Mouse (Mus musculus) stomach, embryonic 14.5 days (tissue): ENCODE data around the gene Arhgap29. TPM values are rescaled to one million over a fixed set of nuclear protein-coding genes. Genes with fewer than 3 reads are reported as not detected.

ENCODE experiments used
- ATAC-seq: fragments of 200-750 bp; cut with Nextera tagmentation; 2 replicates; pipeline ENCODE4 v1.8.0; 2017; ENCODE audit warnings: low read depth, moderate TSS enrichment; ENCODE audit not compliant: insufficient number of reproducible peaks, insufficient read depth, low FRiP score
- H3K27ac ChIP-seq: fragments of 300-500 bp; sonication (generic); 2 replicates; pipeline ENCODE4 v1.5.1; 2014; ENCODE audit warnings: mild to moderate bottlenecking, low read length, moderate library complexity, mixed read lengths
- H3K27me3 ChIP-seq: fragments of 300-500 bp; sonication (generic); 2 replicates; pipeline ENCODE4 v1.6.1; 2014; ENCODE audit warnings: low read length, control low read depth, mixed read lengths; ENCODE audit not compliant: control insufficient read depth, insufficient read depth
- H3K36me3 ChIP-seq: fragments of 300-500 bp; sonication (generic); 2 replicates; pipeline ENCODE4 v1.6.1; 2014; ENCODE audit warnings: mild to moderate bottlenecking, control low read depth, low read length, moderate library complexity, mixed read lengths; ENCODE audit not compliant: control insufficient read depth, insufficient read depth
- H3K4me1 ChIP-seq: fragments of 300-500 bp; sonication (generic); 2 replicates; pipeline ENCODE4 v1.6.1; 2014; ENCODE audit warnings: low read length, control low read depth, mixed read lengths; ENCODE audit not compliant: control insufficient read depth, insufficient read depth
- H3K4me2 ChIP-seq: fragments of 300-500 bp; sonication (generic); replicated peaks from 2 replicates; pipeline ENCODE4 v1.6.1; 2014; ENCODE audit warnings: low read depth, low read length, control low read depth
- H3K4me3 ChIP-seq: fragments of 300-500 bp; sonication (generic); 2 replicates; pipeline ENCODE4 v1.5.1; 2014; ENCODE audit warnings: low read depth, low read length, control low read depth
- H3K9ac ChIP-seq: fragments of 300-500 bp; sonication (generic); replicated peaks from 2 replicates; pipeline ENCODE4 v1.6.1; 2014; ENCODE audit warnings: low read depth, mild to moderate bottlenecking, control low read depth, low read length, moderate library complexity, mixed read lengths
- H3K9me3 ChIP-seq: fragments of 300-500 bp; sonication (generic); 2 replicates; pipeline ENCODE4 v1.6.1; 2016; ENCODE audit warnings: low read depth, low read length, control low read depth; ENCODE audit not compliant: control insufficient read depth
- WGBS: fragments of 180-500 bp; shearing (Covaris S2); extraction: QIAGEN DNeasy Blood & Tissue Kit; methylation state at CpG from one replicate; pipeline ENCODE4 v1.1.7; 2014; 5-methylcytosine and 5-hydroxymethylcytosine counted together
- polyA plus RNA-seq: library from polyadenylated mRNA; unstranded; fragments of >200 nt; fragmentation: Nextera tagmentation; extraction: Ambion mirVana; gene quantifications from 2 replicates; pipeline ENCODE4 v1.2.1, GENCODE M21; 2014

Arhgap29 gene
- polyA plus RNA-seq, 1 experiment from 2014 or later: 59.9 TPM

- Histone ChIP-seq H3K9me3 (no peaks in the 10 kb centered on the region), H3K27me3 (no peaks in the 10 kb centered on the region), H3K4me3 (no peak overlapping the region), H3K4me1 (no peaks in the 10 kb centered on the region), H3K9ac (no peak overlapping the region), H3K4me2 (no peak overlapping the region), H3K36me3 (peaks cover 16% of the 10 kb centered on the region; the same call in 1 of the 2 replicates), H3K27ac (no peak overlapping the region)
- ATAC-seq: no peak
- 88% methylated on average over 4 of the region's 4 CpGs for WGBS
Measured at GRCm38 (mm10) chr3:121995125-121995524, 42.8 kb downstream of the Arhgap29 start.

DNA sequence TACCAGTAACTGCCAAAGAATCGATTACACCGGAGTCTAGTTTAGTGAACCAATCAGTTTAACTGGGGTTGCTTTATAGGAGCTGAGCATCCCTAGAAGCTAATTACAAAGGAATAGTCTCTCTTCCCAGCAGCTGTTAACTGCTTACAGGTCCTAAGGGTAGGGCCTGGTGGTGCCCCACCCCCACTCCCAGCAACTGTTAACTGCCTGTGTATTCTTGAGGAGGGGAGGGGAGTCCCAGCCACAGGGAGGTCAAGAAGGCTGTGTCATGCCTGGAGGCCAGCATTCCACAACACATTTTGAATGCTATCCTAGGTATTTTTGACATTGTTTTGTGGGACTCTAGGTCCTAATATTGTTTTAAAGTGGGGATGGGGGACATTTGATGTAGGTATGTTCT is 47.6 kb downstream of the Arhgap29 start:
- 87% methylated on average over 2 of the region's 2 CpGs for WGBS
- Histone ChIP-seq H3K27me3 (no peaks in the 10 kb centered on the region), H3K4me2 (no peak overlapping the region), H3K4me1 (no peaks in the 10 kb centered on the region; the same call in 1 of the 2 replicates), H3K9ac (no peak overlapping the region), H3K27ac (no peak overlapping the region), H3K36me3 (0 out of 2 replicates have a peak, but pooled peaks cover 2% of the 10 kb centered on the region), H3K9me3 (no peaks in the 10 kb centered on the region), H3K4me3 (no peak overlapping the region)
- ATAC-seq: no peak

GRCm38 (mm10) chr3:122001568-122001967 is 49.2 kb downstream of the Arhgap29 start:
- Histone ChIP-seq H3K9me3 (no peaks in the 10 kb centered on the region), H3K27me3 (no peaks in the 10 kb centered on the region), H3K4me2 (no peak overlapping the region), H3K36me3 (peaks cover 6% of the 10 kb centered on the region; the same call in 1 of the 2 replicates), H3K27ac (no peak overlapping the region), H3K9ac (no peak overlapping the region), H3K4me1 (no peaks in the 10 kb centered on the region; the same call in 1 of the 2 replicates), H3K4me3 (no peak overlapping the region)
- no peak for ATAC-seq
- WGBS: 38% methylated on average over 6 of the region's 6 CpGs

DNA sequence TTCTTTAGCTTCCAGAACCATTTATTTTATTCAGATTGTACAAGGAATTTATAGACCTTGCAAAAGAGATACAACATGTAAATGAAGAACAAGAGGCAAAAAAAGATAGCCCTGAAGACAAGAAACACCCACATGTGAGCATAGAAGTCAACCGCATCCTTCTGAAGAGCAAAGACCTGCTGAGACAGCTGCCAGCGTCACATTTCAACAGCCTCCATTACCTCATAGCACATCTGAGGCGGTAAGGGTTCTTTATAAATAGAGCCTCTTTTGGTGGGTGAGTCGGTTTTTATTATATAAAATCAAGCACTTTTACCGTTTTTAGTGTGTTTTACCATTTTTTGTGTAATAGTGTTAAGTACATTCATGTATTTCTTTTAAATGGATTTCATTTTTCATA is 57.5 kb downstream of the Arhgap29 start:
- H3K4me3 ChIP-seq: no peak overlapping the region

GRCm38 (mm10) chr3:122010292-122010691 is 58.0 kb downstream of the Arhgap29 start:
- no peaks in the 10 kb centered on the region for H3K4me1 ChIP-seq
- H3K27me3 ChIP-seq: no peaks in the 10 kb centered on the region
- no peak overlapping the region for H3K4me2 ChIP-seq
- H3K9ac ChIP-seq: no peak overlapping the region
- H3K4me3 ChIP-seq: no peak overlapping the region
- H3K27ac ChIP-seq: no peak overlapping the region
- H3K9me3 ChIP-seq: no peaks in the 10 kb centered on the region
- ATAC-seq: no peak
- 80% methylated on average over 5 of the region's 5 CpGs for WGBS
- peaks cover 43% of the 10 kb centered on the region for H3K36me3 ChIP-seq

More for the DNA sequence above, 57.5 kb downstream of the Arhgap29 start:
- H3K36me3 ChIP-seq: peaks cover 43% of the 10 kb centered on the region
- H3K27me3 ChIP-seq: no peaks in the 10 kb centered on the region
- ATAC-seq: no peak
- H3K9ac ChIP-seq: no peak overlapping the region
- H3K4me2 ChIP-seq: no peak overlapping the region
- WGBS: 91% methylated on average over 5 of the region's 5 CpGs
- no peaks in the 10 kb centered on the region for H3K4me1 ChIP-seq
- H3K27ac ChIP-seq: no peak overlapping the region
- H3K9me3 ChIP-seq: no peaks in the 10 kb centered on the region

GRCm38 (mm10) chr3:122012464-122012863 is 60.1 kb downstream of the Arhgap29 start:
- Histone ChIP-seq H3K27me3 (no peaks in the 10 kb centered on the region), H3K9me3 (no peaks in the 10 kb centered on the region), H3K36me3 (peaks cover 40% of the 10 kb centered on the region), H3K4me3 (no peak overlapping the region), H3K4me2 (no peak overlapping the region), H3K4me1 (no peaks in the 10 kb centered on the region), H3K9ac (no peak overlapping the region), H3K27ac (no peak overlapping the region)
- ATAC-seq: no peak
- 77% methylated on average over 1 of the region's 1 CpGs for WGBS

- Histone ChIP-seq H3K36me3 (peaks cover 8% of the 10 kb centered on the region), H3K4me2 (no peak overlapping the region), H3K27ac (no peak overlapping the region), H3K9ac (no peak overlapping the region), H3K4me1 (no peaks in the 10 kb centered on the region), H3K4me3 (no peak overlapping the region), H3K9me3 (no peaks in the 10 kb centered on the region), H3K27me3 (no peaks in the 10 kb centered on the region)
- no peak for ATAC-seq
- 96% methylated on average over 7 of the region's 7 CpGs for WGBS
Measured at GRCm38 (mm10) chr3:122018421-122018820, 66.1 kb downstream of the Arhgap29 start.

DNA sequence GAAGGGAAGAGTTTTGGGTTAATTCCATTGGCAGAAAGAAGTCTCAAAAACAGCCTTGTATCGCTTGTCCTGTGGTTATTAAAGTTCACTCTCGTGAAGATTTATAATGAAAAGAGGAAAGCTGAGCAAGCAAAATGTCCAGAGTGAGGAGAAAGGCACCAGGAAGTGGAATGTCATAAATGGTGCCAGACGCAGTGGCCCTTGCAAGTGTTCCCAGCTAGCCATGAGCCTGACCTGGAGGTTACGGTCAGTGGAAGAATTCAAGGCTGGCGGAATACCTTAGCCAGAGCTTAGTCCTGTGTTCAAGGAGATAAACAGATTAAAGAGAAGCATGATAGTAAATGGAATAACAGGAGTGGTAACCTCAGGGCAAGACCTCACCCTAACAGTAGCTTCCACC is 66.8 kb downstream of the Arhgap29 start:
- WGBS: 87% methylated on average over 5 of the region's 5 CpGs
- ATAC-seq: no peak
- no peak overlapping the region for H3K4me2 ChIP-seq
- no peak overlapping the region for H3K9ac ChIP-seq
- H3K4me1 ChIP-seq: no peaks in the 10 kb centered on the region
- no peaks in the 10 kb centered on the region for H3K9me3 ChIP-seq
- no peak overlapping the region for H3K4me3 ChIP-seq
- no peaks in the 10 kb centered on the region for H3K27me3 ChIP-seq
- no peak overlapping the region for H3K27ac ChIP-seq
- peaks cover 5% of the 10 kb centered on the region for H3K36me3 ChIP-seq

DNA sequence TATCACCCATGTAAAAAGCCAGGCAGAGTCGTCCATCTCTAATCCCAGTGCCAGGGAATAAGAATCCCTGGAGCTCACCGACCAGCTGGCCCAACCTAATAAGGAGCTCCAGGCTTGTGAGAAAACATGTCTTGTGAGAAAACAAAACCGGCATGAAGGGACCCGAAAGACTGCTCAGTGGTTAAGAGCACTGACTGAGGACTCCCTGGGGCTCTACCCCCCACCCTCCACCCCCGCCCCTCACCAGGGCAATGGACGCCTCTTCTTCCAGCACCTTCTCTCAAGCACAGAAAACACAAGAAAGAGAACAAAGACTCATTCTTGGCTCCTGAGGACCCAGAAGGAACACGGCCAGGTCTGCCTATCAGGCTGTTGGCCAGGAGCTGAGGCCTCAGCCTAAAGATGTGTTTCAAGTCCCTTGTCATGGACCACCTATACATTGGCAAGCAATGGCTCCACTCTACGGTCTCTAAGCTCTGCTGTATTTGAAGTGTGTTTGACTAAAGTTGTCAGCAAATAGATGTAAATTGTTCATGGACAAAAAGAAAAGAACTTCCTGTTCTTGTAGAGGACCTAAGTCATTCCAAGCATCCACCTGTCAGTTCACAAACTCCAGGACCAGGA is 68.8 kb downstream of the Arhgap29 start:
- no peak overlapping the region for H3K27ac ChIP-seq
- no peak for ATAC-seq
- no peaks in the 10 kb centered on the region for H3K4me1 ChIP-seq
- H3K9me3 ChIP-seq: no peaks in the 10 kb centered on the region
- no peak overlapping the region for H3K4me2 ChIP-seq
- WGBS: 84% methylated on average over 8 of the region's 8 CpGs
- no peaks in the 10 kb centered on the region for H3K36me3 ChIP-seq
- no peaks in the 10 kb centered on the region for H3K27me3 ChIP-seq
- no peak overlapping the region for H3K4me3 ChIP-seq
- no peak overlapping the region for H3K9ac ChIP-seq
